In the genomic region with DNA sequence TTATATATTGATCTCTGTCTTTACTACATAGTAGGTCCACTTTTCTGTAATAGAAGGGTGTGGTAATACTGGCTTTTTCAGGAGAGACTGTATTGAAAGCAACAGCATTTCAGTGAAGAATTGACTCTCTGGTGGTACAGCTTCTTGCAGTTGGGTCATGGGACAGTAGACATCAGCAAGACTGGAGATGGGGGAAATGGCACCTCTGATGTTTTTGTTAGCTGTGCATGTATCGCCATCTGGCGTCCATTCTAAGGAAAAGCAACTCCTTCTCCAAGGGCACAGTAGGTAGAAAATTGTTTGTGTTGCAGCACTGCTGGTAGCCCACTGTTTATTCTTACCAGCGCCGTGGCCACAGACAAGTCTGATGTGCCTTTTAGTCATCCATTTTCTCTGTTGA, we compare ENCODE assay signal across 8 mouse cellular contexts. TPM values are rescaled to one million over a fixed set of nuclear protein-coding genes. Genes with fewer than 3 reads are reported as not detected.
A peak's percentile ranks its signal among the peaks of the same experiment; 100 is the strongest.
DNase-seq lines count a peak whose midpoint lies in the region; ATAC-seq and TF ChIP-seq lines count a peak whose summit lies in the region.

No protein-coding gene starts in this region.

- no peak overlapping the region for H3K9ac ChIP-seq in lung, embryonic 14.5 days

- ATAC-seq in lung, embryonic 14.5 days (ENCODE audit: insufficient read depth), result peak; percentile 66; the same call in 1 of the 2 replicates

- H3K4me1 ChIP-seq in embryonic facial prominence, embryonic 10.5 days, result no peaks in the 10 kb centered on the region
- no peaks in the 10 kb centered on the region for H3K4me1 ChIP-seq in lung, embryonic 14.5 days (ENCODE audit: insufficient read depth)

- DNase-seq in gastrocnemius, adult 18-20 months (ENCODE audit: low spot score), result peak; percentile 58
- DNase-seq in gastrocnemius, postnatal 14 days, result no peak
- peak; percentile 42 for DNase-seq in adrenal gland, postnatal 10 days
- DNase-seq in embryonic facial prominence, embryonic 10.5 days (ENCODE audit: low spot score), result peak; percentile 60
- peak; percentile 32 to 48 for DNase-seq in heart, postnatal 36 days
- DNase-seq in kidney, postnatal 4 days, result peak; percentile 26 to 51
- DNase-seq in lung, embryonic 14.5 days, result peak; percentile 85
- peak; percentile 18 for DNase-seq in ovary, postnatal 14 days (ENCODE audit: low spot score)

- peak; percentile 89 for TF ChIP-seq CTCF in lung, embryonic 14.5 days (IDR thresholded peaks at IDR 0.05; ENCODE audit: low read depth)

- no peaks in the 10 kb centered on the region for H3K27me3 ChIP-seq in embryonic facial prominence, embryonic 10.5 days (replicated peaks; ENCODE audit: low read depth, poor library complexity, severe bottlenecking)
- no peaks in the 10 kb centered on the region for H3K27me3 ChIP-seq in lung, embryonic 14.5 days (ENCODE audit: insufficient read depth, low read length)

- no peak overlapping the region for H3K4me2 ChIP-seq in lung, embryonic 14.5 days

- intact Hi-C loops in gastrocnemius, postnatal 14 days (cut with DNase I; ENCODE audit: low total_unique reads), result no loop called here
- intact Hi-C loops in heart, postnatal 36 days (cut with DNase I), result loop anchor here (1.0 to 5.0 kb wide), 3 partner anchors 151 to 225 kb away; partner anchors contain the start of gene Stim1

- H3K4me3 ChIP-seq in embryonic facial prominence, embryonic 10.5 days, result no peak overlapping the region
- H3K4me3 ChIP-seq in lung, embryonic 14.5 days (ENCODE audit: low read depth, low read length), result no peak overlapping the region

- no peak overlapping the region for H3K27ac ChIP-seq in embryonic facial prominence, embryonic 10.5 days (replicated peaks)
- H3K27ac ChIP-seq in lung, embryonic 14.5 days (ENCODE audit: low read depth), result no peak overlapping the region

- 11% methylated on average over 4 of the region's 4 CpGs for WGBS in embryonic facial prominence, embryonic 10.5 days
- WGBS in lung, embryonic 14.5 days, result under 1% methylated on average over 4 of the region's 4 CpGs

- H3K36me3 ChIP-seq in embryonic facial prominence, embryonic 10.5 days (replicated peaks), result no peaks in the 10 kb centered on the region
- H3K36me3 ChIP-seq in lung, embryonic 14.5 days (ENCODE audit: insufficient read depth), result no peaks in the 10 kb centered on the region

- H3K9me3 ChIP-seq in embryonic facial prominence, embryonic 10.5 days, result no peaks in the 10 kb centered on the region
- H3K9me3 ChIP-seq in lung, embryonic 14.5 days (ENCODE audit: low read depth, low read length), result no peaks in the 10 kb centered on the region

RNA-seq across cellular contexts. Expression of gene Rrm1, which starts 24.1 kb away (rescaled TPM):
- 10 to 100 TPM; 18.1 to 20.5 TPM for total RNA-seq in gastrocnemius, adult 18-20 months (2021)
- total RNA-seq in gastrocnemius, postnatal 14 days (2021), result 10 to 100 TPM; 14.7 to 17.0 TPM
- total RNA-seq in adrenal gland, postnatal 10 days (2021), result 10 to 100 TPM; 33.7 to 50.4 TPM
- polyA plus RNA-seq in embryonic facial prominence, embryonic 10.5 days (2016; fragmentation: Nextera tagmentation; extraction: Ambion mirVana), result 267 and 280 TPM in 2 replicates
- 10 to 100 TPM in 1 of 2 experiments, 1 to 10 TPM in 1; 9.6 to 10.9 TPM for total RNA-seq in heart, postnatal 36 days (2021)
- 200 and 220 TPM in 2 replicates for polyA plus RNA-seq in lung, embryonic 14.5 days (2014; fragmentation: Nextera tagmentation; extraction: Ambion mirVana)
